Mouse (Mus musculus) neural tube, embryonic 13.5 days (tissue): ENCODE measurements around the gene Ikzf1. TPM values are rescaled to one million over a fixed set of nuclear protein-coding genes. Genes with fewer than 3 reads are reported as not detected.

ENCODE experiments used
- ATAC-seq: fragments of 200-750 bp; cut with Nextera tagmentation; 2 replicates; pipeline ENCODE4 v1.8.0; 2017; ENCODE audit warnings: low read depth, mild to moderate bottlenecking, moderate TSS enrichment, moderate library complexity
- H3K27ac ChIP-seq: fragments of 300-500 bp; sonication (generic); replicated peaks from 2 replicates; pipeline ENCODE4 v1.5.1; 2015; ENCODE audit warnings: moderate library complexity, mild to moderate bottlenecking, inconsistent platforms
- H3K27me3 ChIP-seq: fragments of 300-500 bp; sonication (generic); 2 replicates; pipeline ENCODE4 v1.6.1; 2015; ENCODE audit warnings: mild to moderate bottlenecking, inconsistent platforms
- H3K36me3 ChIP-seq: fragments of 300-500 bp; sonication (generic); 2 replicates; pipeline ENCODE4 v1.6.1; 2015; ENCODE audit warnings: mild to moderate bottlenecking, inconsistent platforms
- H3K4me1 ChIP-seq: fragments of 300-500 bp; sonication (generic); replicated peaks from 2 replicates; pipeline ENCODE4 v1.6.1; 2015; ENCODE audit warnings: inconsistent platforms
- H3K4me2 ChIP-seq: fragments of 300-500 bp; sonication (generic); 2 replicates; pipeline ENCODE4 v1.6.1; 2015; ENCODE audit warnings: inconsistent platforms, mild to moderate bottlenecking, moderate library complexity
- H3K4me3 ChIP-seq: fragments of 300-500 bp; sonication (generic); 2 replicates; pipeline ENCODE4 v1.5.1; 2015; ENCODE audit warnings: mild to moderate bottlenecking, inconsistent platforms
- H3K9ac ChIP-seq: fragments of 300-500 bp; sonication (generic); 2 replicates; pipeline ENCODE4 v1.6.1; 2015; ENCODE audit warnings: moderate library complexity, mild to moderate bottlenecking, inconsistent platforms
- H3K9me3 ChIP-seq: fragments of 300-500 bp; sonication (generic); 2 replicates; pipeline ENCODE4 v1.6.1; 2016; ENCODE audit warnings: inconsistent platforms
- WGBS: fragments of 180-500 bp; shearing (Covaris S2); methylation state at CpG from one replicate; pipeline ENCODE4 v1.1.7; 2015; 5-methylcytosine and 5-hydroxymethylcytosine counted together
- polyA plus RNA-seq: library from polyadenylated mRNA; unstranded; fragments of >200 nt; fragmentation: Nextera tagmentation; extraction: Ambion mirVana; gene quantifications from 2 replicates; pipeline ENCODE4 v1.2.1, GENCODE M21; 2015

Gene Ikzf1
- polyA plus RNA-seq, 1 experiment from 2014 or later: 0.38 TPM

DNA sequence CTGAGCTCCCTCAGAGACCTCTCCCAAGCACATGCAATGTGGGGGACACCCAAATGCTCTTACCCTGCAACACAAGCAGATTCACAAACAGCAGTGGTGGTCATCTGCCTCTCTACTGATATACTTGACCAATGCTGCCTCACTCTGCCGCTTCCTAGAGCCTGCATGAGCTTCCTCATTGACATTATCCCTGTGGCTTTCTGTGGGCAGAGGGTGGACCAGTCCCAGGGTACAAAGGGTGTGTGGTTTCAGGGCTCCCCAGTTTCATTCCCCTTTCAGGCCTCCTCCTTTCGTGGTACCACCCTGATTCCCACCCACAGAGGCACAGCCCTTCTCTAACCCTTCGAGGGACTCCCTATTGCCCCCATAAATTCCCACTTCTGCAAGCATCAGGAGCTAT lies 92.4 kb downstream of the Ikzf1 start:
- no peaks in the 10 kb centered on the region for H3K4me1 ChIP-seq
- H3K4me3 ChIP-seq: no peak overlapping the region
- H3K36me3 ChIP-seq: no peaks in the 10 kb centered on the region
- H3K27me3 ChIP-seq: no peaks in the 10 kb centered on the region
- no peak for ATAC-seq
- WGBS: 54% methylated on average over 3 of the region's 3 CpGs
- H3K4me2 ChIP-seq: no peak overlapping the region
- H3K27ac ChIP-seq: no peak overlapping the region
- no peaks in the 10 kb centered on the region for H3K9me3 ChIP-seq
- no peak overlapping the region for H3K9ac ChIP-seq

DNA sequence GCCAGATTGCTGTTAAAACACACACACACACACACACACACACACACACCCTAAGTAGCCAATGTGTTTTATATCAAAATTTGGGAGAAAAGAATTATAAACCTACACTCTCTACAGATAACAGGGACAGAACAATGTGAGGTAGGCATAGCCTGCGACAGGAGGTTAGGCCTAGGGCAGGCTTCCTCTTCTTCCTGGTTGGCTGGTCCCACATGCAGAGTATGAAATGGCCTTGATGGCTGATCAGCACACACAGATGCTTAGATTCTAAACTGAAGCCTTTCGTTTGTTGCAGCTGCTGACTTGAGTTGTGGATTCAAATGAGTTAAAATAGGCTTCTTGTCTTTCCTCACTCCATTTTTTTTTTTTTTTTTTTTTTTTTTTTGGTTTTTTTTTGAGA lies 93.0 kb downstream of the Ikzf1 start:
- WGBS: 84% methylated on average over 2 of the region's 2 CpGs
- Histone ChIP-seq H3K4me1 (no peaks in the 10 kb centered on the region), H3K9ac (no peak overlapping the region), H3K27ac (no peak overlapping the region), H3K27me3 (no peaks in the 10 kb centered on the region), H3K9me3 (no peaks in the 10 kb centered on the region), H3K4me2 (no peak overlapping the region), H3K36me3 (no peaks in the 10 kb centered on the region), H3K4me3 (no peak overlapping the region)
- ATAC-seq: no peak

DNA sequence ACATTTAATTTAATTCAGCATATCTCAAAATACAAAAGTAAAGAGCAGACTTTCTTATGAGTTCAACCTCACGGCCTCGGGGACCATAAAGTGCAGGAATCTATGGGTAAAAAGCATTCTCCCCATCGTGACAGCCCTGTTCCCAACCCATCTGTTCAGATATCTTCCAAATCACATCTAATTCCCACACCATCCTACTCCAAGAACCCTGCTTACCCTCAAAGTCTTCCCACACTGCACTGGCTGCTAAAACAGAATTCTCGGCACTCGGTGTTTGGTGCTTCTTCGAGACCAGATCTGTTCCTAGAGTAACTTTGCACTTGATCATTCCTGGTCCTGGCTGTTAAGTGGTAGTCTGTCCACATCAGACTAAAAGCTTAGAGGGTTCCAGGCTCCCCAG lies 93.5 kb downstream of the Ikzf1 start:
- Histone ChIP-seq H3K4me2 (no peak overlapping the region), H3K27ac (no peak overlapping the region), H3K27me3 (no peaks in the 10 kb centered on the region), H3K9ac (no peak overlapping the region), H3K36me3 (no peaks in the 10 kb centered on the region), H3K4me3 (no peak overlapping the region), H3K4me1 (no peaks in the 10 kb centered on the region), H3K9me3 (no peaks in the 10 kb centered on the region)
- 87% methylated on average over 6 of the region's 6 CpGs for WGBS
- ATAC-seq: no peak

DNA sequence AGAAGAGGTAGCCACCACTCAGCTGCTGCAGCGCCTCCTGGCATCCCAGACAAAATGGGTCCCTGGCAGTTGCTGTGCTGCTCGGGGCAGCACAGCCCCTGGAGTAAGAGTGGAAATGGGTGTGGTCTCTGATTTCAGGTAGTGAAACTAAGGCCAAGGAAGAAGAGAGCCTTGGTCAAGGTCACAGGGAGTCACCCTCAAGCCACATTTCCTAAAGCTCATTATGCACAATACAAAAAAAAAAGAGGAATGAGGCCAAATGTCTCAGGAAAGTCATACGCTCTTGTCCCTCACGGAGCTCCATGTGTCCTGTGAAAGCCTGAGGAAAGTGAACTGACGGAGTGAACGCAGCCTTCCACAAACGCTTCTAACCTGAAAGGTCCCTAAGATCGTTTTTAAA lies 96.9 kb downstream of the Ikzf1 start:
- H3K9ac ChIP-seq: no peak overlapping the region
- H3K36me3 ChIP-seq: no peaks in the 10 kb centered on the region
- 86% methylated on average over 8 of the region's 8 CpGs for WGBS
- H3K4me2 ChIP-seq: no peak overlapping the region
- H3K4me3 ChIP-seq: no peak overlapping the region
- H3K4me1 ChIP-seq: no peaks in the 10 kb centered on the region
- no peak overlapping the region for H3K27ac ChIP-seq
- H3K27me3 ChIP-seq: no peaks in the 10 kb centered on the region
- ATAC-seq: no peak
- no peaks in the 10 kb centered on the region for H3K9me3 ChIP-seq

DNA sequence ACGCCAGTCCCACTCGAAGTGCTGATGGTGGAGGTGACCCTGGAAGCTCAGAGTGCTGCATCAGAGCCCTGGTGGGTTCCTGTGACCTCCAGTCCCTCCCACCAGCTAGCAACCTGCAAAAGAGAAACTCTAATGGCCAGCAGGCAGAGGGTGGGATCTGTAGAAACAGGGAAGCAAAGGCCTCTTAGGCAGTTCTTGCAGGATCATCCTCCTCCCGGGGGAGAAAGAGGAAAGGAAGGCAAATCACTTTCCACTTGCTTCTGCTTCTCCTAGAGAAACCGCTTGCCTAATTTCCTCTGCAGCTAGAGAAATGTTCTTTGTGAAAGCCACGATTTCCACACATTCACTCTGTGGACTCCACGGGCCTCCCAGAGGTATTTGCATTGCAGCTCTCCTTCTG lies 100.7 kb downstream of the Ikzf1 start:
- Histone ChIP-seq H3K36me3 (no peaks in the 10 kb centered on the region), H3K27ac (no peak overlapping the region), H3K27me3 (no peaks in the 10 kb centered on the region), H3K9ac (no peak overlapping the region), H3K4me1 (no peaks in the 10 kb centered on the region), H3K9me3 (no peaks in the 10 kb centered on the region), H3K4me3 (no peak overlapping the region), H3K4me2 (no peak overlapping the region)
- WGBS: 65% methylated on average over 6 of the region's 6 CpGs
- no peak for ATAC-seq

DNA sequence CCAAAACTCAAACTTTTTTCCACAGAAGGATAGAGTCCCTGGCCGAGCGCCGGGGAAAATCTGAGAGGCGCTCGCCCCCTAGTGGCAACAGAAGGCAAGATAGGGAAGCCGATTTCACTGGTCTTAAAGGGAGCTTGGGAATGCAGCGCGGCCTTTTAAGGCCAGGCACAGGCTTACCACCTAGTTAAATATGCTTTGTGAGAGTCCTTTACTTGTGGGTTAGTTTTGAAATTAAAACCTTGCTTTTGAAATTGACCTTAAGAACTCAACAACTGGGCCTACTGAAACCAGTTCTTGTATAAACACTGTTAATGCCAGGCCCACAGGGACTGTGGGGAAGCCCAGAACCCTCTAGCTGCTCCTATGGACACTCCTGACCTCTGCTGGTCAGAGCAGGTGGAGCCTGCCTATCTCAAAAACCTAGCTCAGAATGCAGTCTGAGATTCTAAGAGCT lies 103.7 kb downstream of the Ikzf1 start:
- Histone ChIP-seq H3K4me3 (peak overlapping the region; percentile 15), H3K9ac (peak overlapping the region; percentile 43; the same call in 1 of the 2 replicates), H3K27ac (no peak overlapping the region), H3K36me3 (no peaks in the 10 kb centered on the region), H3K4me2 (peak overlapping the region; percentile 46), H3K4me1 (no peaks in the 10 kb centered on the region), H3K9me3 (no peaks in the 10 kb centered on the region), H3K27me3 (no peaks in the 10 kb centered on the region)
- 1% methylated on average over 8 of the region's 8 CpGs for WGBS
- peak; percentile 97 for ATAC-seq

DNA sequence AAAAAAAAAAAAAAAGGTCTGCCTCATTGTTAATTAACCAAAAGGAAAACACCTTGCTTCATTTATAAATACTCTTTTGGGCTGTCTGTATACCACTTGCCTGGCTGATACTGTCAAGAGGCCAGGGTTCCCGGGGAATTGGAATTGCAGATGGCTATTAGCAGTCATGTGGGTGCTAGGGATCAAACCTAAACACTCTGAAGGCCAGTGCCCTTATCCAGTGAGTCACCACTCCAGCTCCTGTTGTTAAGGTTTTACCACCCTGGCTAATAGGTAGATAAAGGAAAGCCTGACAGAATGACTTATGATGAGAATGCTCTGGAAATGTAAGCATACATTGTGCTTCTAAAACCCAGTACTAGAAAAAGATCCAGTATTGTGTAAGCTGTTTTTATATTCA lies 109.8 kb downstream of the Ikzf1 start:
- WGBS: 74% methylated on average over 1 of the region's 1 CpGs
- ATAC-seq: no peak
- no peaks in the 10 kb centered on the region for H3K9me3 ChIP-seq
- no peak overlapping the region for H3K27ac ChIP-seq
- no peaks in the 10 kb centered on the region for H3K4me1 ChIP-seq
- H3K4me2 ChIP-seq: no peak overlapping the region
- H3K36me3 ChIP-seq: no peaks in the 10 kb centered on the region
- H3K9ac ChIP-seq: no peak overlapping the region
- H3K27me3 ChIP-seq: no peaks in the 10 kb centered on the region
- H3K4me3 ChIP-seq: no peak overlapping the region

DNA sequence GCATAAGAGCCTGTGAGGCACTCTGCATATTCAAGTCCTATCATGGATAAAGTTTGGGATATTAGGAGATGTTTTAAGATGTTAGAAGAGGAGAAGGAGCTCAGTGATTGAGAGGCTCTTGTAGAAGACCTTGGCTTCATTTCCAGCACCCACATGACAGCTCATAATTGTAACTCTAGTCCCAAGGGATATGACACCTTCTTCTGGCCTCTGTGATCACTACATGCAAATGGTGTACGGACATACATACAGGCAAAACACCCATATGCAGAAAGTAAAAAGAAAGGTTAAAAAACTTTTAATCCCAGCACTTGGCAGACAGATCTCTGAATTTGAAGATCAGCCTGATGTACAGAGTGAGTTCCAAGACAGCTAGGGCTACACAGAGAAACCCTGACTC lies 113.9 kb downstream of the Ikzf1 start:
- Histone ChIP-seq H3K4me1 (no peaks in the 10 kb centered on the region), H3K27ac (no peak overlapping the region), H3K27me3 (no peaks in the 10 kb centered on the region), H3K9me3 (no peaks in the 10 kb centered on the region), H3K9ac (no peak overlapping the region), H3K36me3 (peaks cover 26% of the 10 kb centered on the region), H3K4me2 (no peak overlapping the region), H3K4me3 (no peak overlapping the region)
- 97% methylated on average over 1 of the region's 1 CpGs for WGBS
- ATAC-seq: no peak

DNA sequence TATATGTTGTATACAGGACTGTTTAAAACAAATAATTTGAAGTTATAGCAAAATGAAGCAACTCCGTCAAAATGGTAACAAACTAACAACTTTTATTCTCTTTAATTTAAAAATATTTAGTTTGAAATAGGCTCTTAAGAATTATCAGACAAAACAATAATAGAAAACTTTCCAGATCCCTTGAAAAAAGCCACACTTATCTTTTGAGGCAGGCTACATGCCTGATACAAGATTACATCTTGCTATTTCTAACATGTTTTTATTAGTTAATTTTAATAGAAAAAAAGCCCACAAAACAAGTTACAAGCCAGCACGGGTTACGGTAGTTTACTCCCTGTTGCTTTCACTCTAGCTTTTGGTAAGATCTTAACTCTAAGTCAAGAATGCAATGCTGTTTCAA lies 115.5 kb downstream of the Ikzf1 start:
- H3K4me3 ChIP-seq: no peak overlapping the region
- H3K27me3 ChIP-seq: no peaks in the 10 kb centered on the region
- H3K4me2 ChIP-seq: no peak overlapping the region
- no peak for ATAC-seq
- no peaks in the 10 kb centered on the region for H3K9me3 ChIP-seq
- H3K36me3 ChIP-seq: peaks cover 26% of the 10 kb centered on the region
- no peak overlapping the region for H3K27ac ChIP-seq
- H3K9ac ChIP-seq: no peak overlapping the region
- WGBS: 96% methylated on average over 3 of the region's 3 CpGs
- no peaks in the 10 kb centered on the region for H3K4me1 ChIP-seq

DNA sequence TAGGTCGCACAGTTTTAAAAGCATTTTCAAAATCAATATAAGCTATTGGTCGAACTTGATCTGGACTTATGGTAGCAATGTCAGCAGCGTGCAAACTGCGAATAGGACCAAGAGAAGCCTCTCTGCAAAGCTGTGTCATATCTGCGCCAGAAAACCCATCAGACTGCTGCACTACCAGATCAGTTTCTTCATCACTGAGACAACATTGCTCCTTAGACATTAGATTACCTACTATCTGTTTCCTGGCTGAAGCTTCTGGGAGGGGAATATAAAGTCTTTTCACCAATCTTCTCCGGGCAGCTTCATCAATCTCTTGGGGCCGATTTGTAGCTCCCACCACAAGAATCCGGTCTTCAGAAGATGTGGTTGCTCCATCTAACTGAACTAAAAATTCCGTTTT lies 116.3 kb downstream of the Ikzf1 start:
- no peak overlapping the region for H3K4me3 ChIP-seq
- peaks cover 26% of the 10 kb centered on the region for H3K36me3 ChIP-seq
- no peaks in the 10 kb centered on the region for H3K4me1 ChIP-seq
- H3K9me3 ChIP-seq: no peaks in the 10 kb centered on the region
- H3K4me2 ChIP-seq: no peak overlapping the region
- ATAC-seq: no peak
- no peak overlapping the region for H3K9ac ChIP-seq
- no peak overlapping the region for H3K27ac ChIP-seq
- no peaks in the 10 kb centered on the region for H3K27me3 ChIP-seq
- 93% methylated on average over 9 of the region's 9 CpGs for WGBS

DNA sequence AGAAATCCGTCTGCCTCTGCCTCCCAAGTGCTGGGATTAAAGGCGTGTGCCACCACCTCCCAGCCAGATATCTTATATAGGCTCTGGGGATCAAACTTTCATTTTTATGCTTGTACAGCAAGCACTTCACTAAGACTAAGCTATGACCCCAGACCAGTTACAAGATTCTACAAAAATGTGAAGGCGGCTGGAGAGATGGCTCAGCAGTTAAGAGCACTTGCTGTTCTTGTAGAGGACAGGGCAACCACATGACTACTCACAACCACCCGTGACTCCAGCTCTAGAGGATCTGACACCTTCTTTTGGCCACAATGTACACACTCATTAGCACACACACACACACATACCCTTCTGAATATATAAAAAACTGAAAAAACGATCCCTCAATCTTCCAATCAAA lies 119.6 kb downstream of the Ikzf1 start:
- 93% methylated on average over 5 of the region's 5 CpGs for WGBS
- H3K4me2 ChIP-seq: no peak overlapping the region
- H3K36me3 ChIP-seq: peaks cover 26% of the 10 kb centered on the region
- no peaks in the 10 kb centered on the region for H3K9me3 ChIP-seq
- ATAC-seq: no peak
- no peak overlapping the region for H3K27ac ChIP-seq
- H3K9ac ChIP-seq: no peak overlapping the region
- peaks cover 10% of the 10 kb centered on the region; the same call in 1 of the 2 replicates for H3K4me1 ChIP-seq
- H3K27me3 ChIP-seq: no peaks in the 10 kb centered on the region
- no peak overlapping the region for H3K4me3 ChIP-seq

DNA sequence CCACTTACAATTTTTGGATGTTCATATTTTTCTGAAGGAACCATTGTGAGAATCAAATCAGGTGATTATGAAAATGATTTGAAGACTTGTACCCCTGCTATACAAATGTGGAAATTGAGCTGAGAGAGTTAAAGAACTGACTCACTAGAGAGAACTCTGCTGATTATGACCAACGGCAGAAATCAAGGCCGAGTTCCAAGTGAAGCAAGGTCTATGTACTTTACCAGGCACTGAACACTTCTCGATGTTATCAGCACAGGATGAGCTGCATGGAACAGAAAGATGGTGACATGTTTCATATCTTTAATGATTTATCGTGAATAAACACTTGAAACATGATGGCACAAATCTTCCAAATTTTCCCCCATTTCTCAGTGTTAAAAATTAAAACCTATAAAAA lies 121.1 kb downstream of the Ikzf1 start:
- H3K27ac ChIP-seq: no peak overlapping the region
- H3K4me1 ChIP-seq: peaks cover 17% of the 10 kb centered on the region
- 93% methylated on average over 4 of the region's 4 CpGs for WGBS
- H3K9me3 ChIP-seq: no peaks in the 10 kb centered on the region
- H3K4me3 ChIP-seq: no peak overlapping the region
- ATAC-seq: no peak
- no peaks in the 10 kb centered on the region for H3K27me3 ChIP-seq
- H3K36me3 ChIP-seq: peaks cover 23% of the 10 kb centered on the region
- no peak overlapping the region for H3K4me2 ChIP-seq
- H3K9ac ChIP-seq: no peak overlapping the region

DNA sequence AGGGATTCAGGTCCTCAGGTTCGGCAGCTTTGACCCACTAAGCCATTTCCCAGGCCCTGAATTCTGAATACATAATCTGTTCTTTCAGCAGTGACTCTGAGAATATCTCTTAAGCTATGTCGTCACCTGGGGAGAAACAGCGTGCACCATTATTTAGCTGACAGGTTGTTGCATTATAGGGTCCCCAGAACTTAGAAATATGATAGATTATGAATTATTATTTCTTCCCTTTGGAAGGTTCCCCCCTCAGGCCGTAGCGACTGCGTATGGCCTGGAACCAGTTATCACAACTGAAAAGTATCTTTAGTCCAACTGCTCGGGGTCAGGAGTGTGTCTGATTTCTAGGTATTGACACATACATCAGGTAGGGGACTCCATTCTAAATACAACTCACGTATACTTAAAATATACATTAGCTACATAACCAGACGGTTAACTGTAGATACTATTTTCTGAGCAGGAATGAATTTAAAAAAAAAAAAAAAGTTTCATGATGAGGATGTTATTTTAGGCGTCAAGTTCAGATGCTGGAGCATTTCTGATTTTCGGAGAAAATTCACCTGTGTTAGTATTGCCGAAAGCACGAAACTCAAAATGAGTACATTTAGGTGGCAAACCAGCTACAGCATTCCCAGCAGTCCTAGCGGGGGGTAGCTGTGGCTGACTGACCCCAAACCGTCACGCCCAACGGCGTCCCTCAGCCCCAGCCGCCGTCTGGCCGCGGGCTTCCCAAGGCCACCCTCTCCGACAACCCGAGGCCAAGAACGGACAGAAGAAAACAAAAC lies 123.4 kb downstream of the Ikzf1 start:
- peak overlapping the region; percentile 55 for H3K4me3 ChIP-seq
- peak overlapping the region; percentile 70 for H3K4me2 ChIP-seq
- ATAC-seq: no peak
- no peaks in the 10 kb centered on the region for H3K9me3 ChIP-seq
- 0 out of 2 replicates have a peak, but pooled peaks cover 3% of the 10 kb centered on the region for H3K36me3 ChIP-seq
- 13% methylated on average over 25 of the region's 25 CpGs for WGBS
- peak overlapping the region; percentile 94; the same call in 1 of the 2 replicates for H3K27ac ChIP-seq
- peak overlapping the region; percentile 82 for H3K9ac ChIP-seq
- no peaks in the 10 kb centered on the region for H3K27me3 ChIP-seq
- peaks cover 17% of the 10 kb centered on the region for H3K4me1 ChIP-seq
